Mouse (Mus musculus) cerebellum, postnatal 10 days (tissue): Measurements from ENCODE around the gene Gm5269.

Experiments
- DNase-seq, 2 experiments: peaks; one replicate each; pipeline ENCODE4 v3.0.0; 2021; ENCODE audit warnings: mixed read lengths in 2 of 2

Gene Gm5269

GRCm38 (mm10) chr1:45890173-45890572 is at the start of gene Gm5269:
Gene Gm5269 (minus strand): TSS chr1:45890273.
- DNase-seq, result no peak

GRCm38 (mm10) chr1:45931127-45931526 is 41.1 kb upstream of the Gm5269 start:
- DNase-seq, result no peak

- no peak for DNase-seq
Measured at GRCm38 (mm10) chr1:45926911-45927310, 36.8 kb upstream of the Gm5269 start.

GRCm38 (mm10) chr1:45926393-45926763 is 36.3 kb upstream of the Gm5269 start, which contains the start of gene Slc40a1:
Gene Slc40a1 (minus strand): TSS chr1:45926523.
- peak in 1 of 2 experiments; percentile 3 for DNase-seq

GRCm38 (mm10) chr1:45925500-45926392 is 35.7 kb upstream of the Gm5269 start:
- DNase-seq, result peak; percentile 83 to 88

GRCm38 (mm10) chr1:45925131-45925499 is 35.0 kb upstream of the Gm5269 start:
- no peak for DNase-seq

GRCm38 (mm10) chr1:45924516-45924915 is 34.4 kb upstream of the Gm5269 start:
- no peak for DNase-seq

GRCm38 (mm10) chr1:45923306-45923705 is 33.2 kb upstream of the Gm5269 start:
- DNase-seq, result no peak

GRCm38 (mm10) chr1:45920703-45921102 is 30.6 kb upstream of the Gm5269 start:
- DNase-seq, result no peak

- no peak for DNase-seq
Measured at GRCm38 (mm10) chr1:45919752-45920151, 29.7 kb upstream of the Gm5269 start.

GRCm38 (mm10) chr1:45917136-45917803 is 27.2 kb upstream of the Gm5269 start:
- DNase-seq, result no peak

- no peak for DNase-seq
Measured at GRCm38 (mm10) chr1:45916174-45916573, 26.1 kb upstream of the Gm5269 start.

GRCm38 (mm10) chr1:45914236-45914635 is 24.2 kb upstream of the Gm5269 start:
- no peak for DNase-seq

- peak; percentile 68 to 79 for DNase-seq
Measured at GRCm38 (mm10) chr1:45905107-45905821, 15.2 kb upstream of the Gm5269 start.

GRCm38 (mm10) chr1:45904161-45904560 is 14.1 kb upstream of the Gm5269 start:
- no peak for DNase-seq

GRCm38 (mm10) chr1:45898044-45898443 is 8.0 kb upstream of the Gm5269 start:
- no peak for DNase-seq

- DNase-seq, result no peak
Measured at GRCm38 (mm10) chr1:45894168-45894912, 4.3 kb upstream of the Gm5269 start.

GRCm38 (mm10) chr1:45891986-45892385 is 1.9 kb upstream of the Gm5269 start:
- no peak for DNase-seq

GRCm38 (mm10) chr1:45886800-45887199 is 3.3 kb downstream of the Gm5269 start:
- no peak for DNase-seq

- no peak for DNase-seq
Measured at GRCm38 (mm10) chr1:45883378-45883777, 6.7 kb downstream of the Gm5269 start.

GRCm38 (mm10) chr1:45882076-45882475 is 8.0 kb downstream of the Gm5269 start:
- DNase-seq, result no peak

GRCm38 (mm10) chr1:45881228-45881832 is 8.7 kb downstream of the Gm5269 start:
- DNase-seq, result no peak
